Mouse (Mus musculus) liver, embryonic 12.5 days (tissue): ENCODE data around the gene Gm884. TPM values are rescaled to one million over a fixed set of nuclear protein-coding genes. Genes with fewer than 3 reads are reported as not detected.

ENCODE experiments used
- ATAC-seq: fragments of 200-750 bp; cut with Nextera tagmentation; 2 replicates; pipeline ENCODE4 v1.8.0; 2017; ENCODE audit warnings: moderate number of reproducible peaks, mild to moderate bottlenecking, moderate library complexity
- H3K27ac ChIP-seq: fragments of 300-500 bp; sonication (generic); 2 replicates; pipeline ENCODE4 v1.5.1; 2016; ENCODE audit warnings: mild to moderate bottlenecking
- H3K27me3 ChIP-seq: fragments of 300-500 bp; sonication (generic); replicated peaks from 2 replicates; pipeline ENCODE4 v1.6.1; 2016; ENCODE audit warnings: mild to moderate bottlenecking, moderate library complexity
- H3K36me3 ChIP-seq: fragments of 300-500 bp; sonication (generic); 2 replicates; pipeline ENCODE4 v1.6.1; 2016; ENCODE audit warnings: mild to moderate bottlenecking, moderate library complexity
- H3K4me1 ChIP-seq: fragments of 300-500 bp; sonication (generic); 2 replicates; pipeline ENCODE4 v1.6.1; 2016
- H3K4me2 ChIP-seq: fragments of 300-500 bp; sonication (generic); 2 replicates; pipeline ENCODE4 v1.6.1; 2016; ENCODE audit warnings: mild to moderate bottlenecking, moderate library complexity
- H3K4me3 ChIP-seq: fragments of 300-500 bp; sonication (generic); 2 replicates; pipeline ENCODE4 v1.5.1; 2016; ENCODE audit warnings: mild to moderate bottlenecking, moderate library complexity
- H3K9ac ChIP-seq: fragments of 300-500 bp; sonication (generic); 2 replicates; pipeline ENCODE4 v1.6.1; 2016; ENCODE audit warnings: mild to moderate bottlenecking, moderate library complexity
- H3K9me3 ChIP-seq: fragments of 300-500 bp; sonication (generic); replicated peaks from 2 replicates; pipeline ENCODE4 v1.6.1; 2016; ENCODE audit warnings: mild to moderate bottlenecking, moderate library complexity
- WGBS: fragments of 180-500 bp; shearing (Covaris S2); methylation state at CpG from one replicate; pipeline ENCODE4 v1.1.7; 2016; ENCODE audit not compliant: insufficient replicate concordance; 5-methylcytosine and 5-hydroxymethylcytosine counted together
- polyA plus RNA-seq: library from polyadenylated mRNA; unstranded; fragments of >200 nt; fragmentation: Nextera tagmentation; extraction: Ambion mirVana; gene quantifications from 2 replicates; pipeline ENCODE4 v1.2.1, GENCODE M21; 2016

Gm884 gene
- polyA plus RNA-seq, 1 experiment from 2014 or later = not detected

DNA sequence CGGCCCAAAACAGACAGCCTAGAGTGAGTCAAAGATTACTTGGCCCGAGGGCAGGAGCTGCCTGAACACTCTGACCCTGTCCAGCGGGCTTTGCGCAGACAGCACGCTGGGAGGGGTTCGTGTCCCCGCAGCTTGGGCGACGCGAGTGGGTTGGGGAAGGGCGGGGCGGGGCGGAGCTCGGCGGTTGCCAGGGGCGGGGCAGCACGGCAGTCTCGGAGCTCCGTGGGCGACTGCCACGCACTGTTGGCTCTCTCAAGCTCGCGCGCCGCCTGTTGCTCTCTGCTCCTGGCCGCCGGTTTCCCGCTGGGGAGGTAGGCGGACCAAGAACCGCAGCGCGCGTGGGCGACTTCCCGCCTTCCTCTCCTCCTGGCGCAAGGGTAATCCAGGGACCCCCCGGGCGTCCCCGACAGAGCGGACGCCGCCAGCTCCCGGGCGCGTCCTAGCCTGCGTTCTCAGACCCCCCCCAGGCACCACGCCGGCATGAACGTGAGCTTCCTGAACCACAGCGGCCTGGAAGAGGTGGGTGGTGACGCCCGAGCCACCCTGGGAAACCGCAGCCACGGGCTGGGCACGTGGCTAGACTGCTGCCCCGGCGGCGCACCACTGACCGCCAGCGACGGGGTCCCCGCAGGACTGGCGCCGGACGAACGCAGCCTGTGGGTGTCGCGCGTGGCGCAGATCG lies 28.5 kb upstream of the Gm884 start, which contains the start of gene Rprml:
TSS of gene Rprml (plus strand) at position 270 of the 682 bp plus-strand sequence.
- Histone ChIP-seq H3K9ac (no peak within 1 kb of the TSS), H3K4me3 (peak within 1 kb of the TSS; percentile 26), H3K4me1 (0 out of 2 replicates have a peak, but pooled peaks cover 9% of the 10 kb centered on the region), H3K27me3 (peaks cover 92% of the 10 kb centered on the region), H3K9me3 (no peaks in the 10 kb centered on the region), H3K36me3 (no peaks in the 10 kb centered on the region), H3K27ac (no peak within 1 kb of the TSS), H3K4me2 (peak within 1 kb of the TSS; percentile 54)
- 2% methylated on average over 64 of the region's 71 CpGs for WGBS
- ATAC-seq = no peak

DNA sequence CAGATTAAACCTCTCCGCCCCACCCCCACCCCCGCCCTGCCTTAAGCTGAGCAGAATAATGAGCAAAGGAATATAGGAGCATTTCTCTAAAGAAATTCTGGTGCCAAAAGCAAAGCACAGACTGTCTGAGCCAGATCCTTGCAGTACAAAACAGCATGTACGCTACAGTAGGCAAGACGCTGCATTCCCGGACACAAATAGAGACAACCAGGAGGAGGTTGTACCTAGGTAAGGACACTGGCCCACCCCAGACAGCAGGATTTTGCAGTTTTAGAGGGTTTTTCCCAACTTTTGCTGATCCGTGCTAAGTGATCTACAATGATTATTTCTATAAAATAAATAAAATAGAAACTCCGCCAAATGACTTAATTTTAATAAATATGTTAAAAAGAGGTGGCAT lies 27.7 kb upstream of the Gm884 start:
- Histone ChIP-seq H3K36me3 (no peaks in the 10 kb centered on the region), H3K4me2 (no peak overlapping the region), H3K9ac (no peak overlapping the region), H3K4me1 (0 out of 2 replicates have a peak, but pooled peaks cover 9% of the 10 kb centered on the region), H3K27ac (no peak overlapping the region), H3K27me3 (peaks cover 88% of the 10 kb centered on the region), H3K9me3 (no peaks in the 10 kb centered on the region), H3K4me3 (no peak overlapping the region)
- ATAC-seq = no peak
- 37% methylated on average over 7 of the region's 7 CpGs for whole genome bisulfite sequencing

- Histone ChIP-seq H3K4me1 (0 out of 2 replicates have a peak, but pooled peaks cover 9% of the 10 kb centered on the region), H3K27me3 (peaks cover 88% of the 10 kb centered on the region), H3K9ac (no peak overlapping the region), H3K27ac (no peak overlapping the region), H3K9me3 (no peaks in the 10 kb centered on the region), H3K36me3 (no peaks in the 10 kb centered on the region), H3K4me2 (no peak overlapping the region), H3K4me3 (no peak overlapping the region)
- WGBS = 10% methylated on average over 11 of the region's 11 CpGs
- no peak for ATAC-seq
Measured at GRCm38 (mm10) chr11:103647921-103648620, 27.1 kb upstream of the Gm884 start.

GRCm38 (mm10) chr11:103646301-103646700 lies 25.4 kb upstream of the Gm884 start:
- no peak overlapping the region for H3K4me3 ChIP-seq
- no peaks in the 10 kb centered on the region for H3K36me3 ChIP-seq
- 0 out of 2 replicates have a peak, but pooled peaks cover 9% of the 10 kb centered on the region for H3K4me1 ChIP-seq
- ATAC-seq = no peak
- H3K4me2 ChIP-seq = no peak overlapping the region
- H3K9ac ChIP-seq = no peak overlapping the region
- no peak overlapping the region for H3K27ac ChIP-seq
- WGBS = 72% methylated on average over 6 of the region's 6 CpGs
- H3K9me3 ChIP-seq = no peaks in the 10 kb centered on the region
- H3K27me3 ChIP-seq = peaks cover 78% of the 10 kb centered on the region

DNA sequence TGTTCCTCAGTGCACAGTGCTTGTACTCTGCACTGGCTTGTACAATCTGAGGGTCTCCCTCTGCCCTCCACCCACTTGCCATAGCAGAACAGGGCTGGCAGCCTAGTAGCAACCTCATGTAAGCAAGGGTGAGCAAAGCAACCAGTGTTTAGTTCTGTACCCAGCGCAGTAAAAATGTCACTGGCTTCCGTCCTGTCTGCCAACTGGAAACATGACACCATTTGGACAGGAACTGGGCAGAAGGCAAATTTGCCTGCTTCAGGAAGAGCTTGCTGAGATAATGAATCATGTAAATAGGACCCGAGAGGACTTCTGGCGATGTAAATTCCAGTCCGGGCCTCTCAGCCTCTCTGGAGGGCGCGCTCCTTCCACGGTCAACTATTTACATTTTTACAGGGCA lies 24.8 kb upstream of the Gm884 start:
- H3K4me2 ChIP-seq = no peak overlapping the region
- H3K9me3 ChIP-seq = no peaks in the 10 kb centered on the region
- no peak overlapping the region for H3K9ac ChIP-seq
- H3K4me3 ChIP-seq = no peak overlapping the region
- WGBS = 65% methylated on average over 8 of the region's 8 CpGs
- ATAC-seq = no peak
- no peaks in the 10 kb centered on the region for H3K36me3 ChIP-seq
- H3K4me1 ChIP-seq = 0 out of 2 replicates have a peak, but pooled peaks cover 9% of the 10 kb centered on the region
- no peak overlapping the region for H3K27ac ChIP-seq
- peaks cover 74% of the 10 kb centered on the region for H3K27me3 ChIP-seq

DNA sequence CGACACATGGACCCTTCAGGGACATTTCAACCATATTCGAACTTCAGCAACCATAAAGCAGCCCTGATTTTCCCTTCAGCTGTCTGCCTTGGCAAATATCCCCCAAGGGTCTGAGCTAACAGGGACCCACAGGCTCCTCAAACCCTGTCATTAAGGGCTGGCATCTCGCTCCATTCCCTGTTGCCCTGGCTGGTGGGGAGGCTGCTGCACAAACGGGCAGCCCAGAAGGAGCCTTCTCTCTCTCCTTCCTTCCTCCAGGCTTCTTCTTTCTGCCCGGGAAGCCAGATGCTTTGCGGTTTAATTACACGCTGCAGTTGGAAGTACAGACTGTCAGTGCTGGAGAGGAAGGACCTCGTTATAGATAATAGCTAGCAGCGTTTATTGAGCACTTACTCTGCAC lies 22.3 kb upstream of the Gm884 start:
- no peak overlapping the region for H3K27ac ChIP-seq
- H3K9me3 ChIP-seq = no peaks in the 10 kb centered on the region
- H3K4me3 ChIP-seq = no peak overlapping the region
- no peaks in the 10 kb centered on the region for H3K4me1 ChIP-seq
- no peak overlapping the region for H3K9ac ChIP-seq
- no peak overlapping the region for H3K4me2 ChIP-seq
- 66% methylated on average over 9 of the region's 9 CpGs for WGBS
- no peaks in the 10 kb centered on the region for H3K36me3 ChIP-seq
- ATAC-seq = no peak
- peaks cover 71% of the 10 kb centered on the region for H3K27me3 ChIP-seq

DNA sequence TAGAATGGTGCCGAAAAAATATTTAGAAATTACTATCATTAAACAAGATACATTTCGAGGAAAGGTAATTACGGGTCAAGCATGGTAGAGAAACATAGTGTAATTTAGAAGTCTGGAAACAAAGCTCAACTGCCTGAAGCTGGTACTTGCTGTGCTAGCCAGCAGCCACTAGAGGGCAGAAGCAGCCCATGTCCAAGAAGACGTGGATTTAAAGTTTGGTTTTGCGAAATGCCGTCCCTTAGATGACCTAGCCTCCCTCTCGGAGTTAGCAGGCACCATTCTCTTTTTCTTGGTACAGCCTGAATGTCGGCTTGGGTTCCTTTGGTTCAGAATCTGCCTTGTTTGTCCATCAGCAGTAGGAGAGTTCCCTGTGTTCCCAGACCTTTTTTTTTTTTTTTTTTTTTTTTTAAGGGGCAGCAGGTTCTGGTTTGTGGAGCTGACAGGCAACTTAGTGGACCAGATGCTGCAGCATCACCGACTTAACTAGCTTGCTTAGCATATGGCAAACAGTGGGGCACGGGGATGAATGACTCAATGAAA lies 18.5 kb upstream of the Gm884 start:
- no peak for ATAC-seq
- Histone ChIP-seq H3K36me3 (no peaks in the 10 kb centered on the region), H3K9me3 (no peaks in the 10 kb centered on the region), H3K4me2 (no peak overlapping the region), H3K4me1 (no peaks in the 10 kb centered on the region), H3K9ac (no peak overlapping the region), H3K4me3 (no peak overlapping the region), H3K27me3 (peaks cover 49% of the 10 kb centered on the region), H3K27ac (no peak overlapping the region)
- 3% methylated on average over 10 of the region's 10 CpGs for WGBS

- Histone ChIP-seq H3K4me1 (no peaks in the 10 kb centered on the region), H3K27me3 (peaks cover 46% of the 10 kb centered on the region), H3K36me3 (no peaks in the 10 kb centered on the region), H3K4me3 (no peak within 1 kb of the TSS), H3K9me3 (no peaks in the 10 kb centered on the region), H3K9ac (no peak within 1 kb of the TSS), H3K4me2 (no peak within 1 kb of the TSS), H3K27ac (no peak within 1 kb of the TSS)
- WGBS = 55% methylated on average over 3 of the region's 3 CpGs
- no peak for ATAC-seq
Measured at GRCm38 (mm10) chr11:103638790-103639189, 17.9 kb upstream of the Gm884 start, which contains the start of gene Lyzl6. Gene Lyzl6 (minus strand): TSS chr11:103638890.

GRCm38 (mm10) chr11:103636261-103636660 lies 15.3 kb upstream of the Gm884 start:
- H3K9ac ChIP-seq = no peak overlapping the region
- no peaks in the 10 kb centered on the region for H3K9me3 ChIP-seq
- no peak for ATAC-seq
- H3K4me2 ChIP-seq = no peak overlapping the region
- 71% methylated on average over 6 of the region's 6 CpGs for WGBS
- no peaks in the 10 kb centered on the region for H3K36me3 ChIP-seq
- no peaks in the 10 kb centered on the region for H3K4me1 ChIP-seq
- H3K27ac ChIP-seq = no peak overlapping the region
- no peak overlapping the region for H3K4me3 ChIP-seq
- peaks cover 31% of the 10 kb centered on the region for H3K27me3 ChIP-seq

- Histone ChIP-seq H3K4me1 (no peaks in the 10 kb centered on the region), H3K36me3 (no peaks in the 10 kb centered on the region), H3K9ac (no peak overlapping the region), H3K9me3 (no peaks in the 10 kb centered on the region), H3K27me3 (peaks cover 28% of the 10 kb centered on the region), H3K4me3 (no peak overlapping the region), H3K4me2 (no peak overlapping the region), H3K27ac (no peak overlapping the region)
- WGBS = 59% methylated on average over 3 of the region's 3 CpGs
- no peak for ATAC-seq
Measured at GRCm38 (mm10) chr11:103635481-103635880, 14.5 kb upstream of the Gm884 start.

GRCm38 (mm10) chr11:103634806-103635205 lies 13.9 kb upstream of the Gm884 start:
- Histone ChIP-seq H3K4me3 (no peak overlapping the region), H3K36me3 (no peaks in the 10 kb centered on the region), H3K4me2 (no peak overlapping the region), H3K27ac (no peak overlapping the region), H3K9me3 (no peaks in the 10 kb centered on the region), H3K4me1 (no peaks in the 10 kb centered on the region), H3K27me3 (peaks cover 21% of the 10 kb centered on the region), H3K9ac (no peak overlapping the region)
- no peak for ATAC-seq
- WGBS = 73% methylated on average over 7 of the region's 7 CpGs

DNA sequence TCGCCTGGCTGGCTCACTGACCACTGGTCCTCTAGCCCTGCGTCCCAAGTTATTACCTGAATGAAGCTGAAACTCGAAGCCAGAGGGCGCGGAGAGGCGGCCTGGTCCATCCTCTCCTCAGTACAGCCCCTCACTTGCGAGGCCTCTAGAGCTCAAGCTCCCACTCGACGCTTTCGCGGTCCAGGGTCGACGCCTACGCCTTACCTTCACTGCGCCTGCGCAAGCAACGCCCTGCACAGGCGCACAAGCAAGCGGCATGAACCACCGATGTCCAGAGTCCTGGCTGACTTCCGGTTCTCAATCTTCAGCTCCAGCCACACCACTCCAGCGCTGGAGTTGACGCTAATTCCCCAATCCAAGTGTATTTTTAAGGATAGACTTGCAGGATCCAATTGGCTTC lies 6.5 kb upstream of the Gm884 start:
- ATAC-seq = no peak
- 68% methylated on average over 23 of the region's 23 CpGs for WGBS
- Histone ChIP-seq H3K9ac (no peak overlapping the region), H3K27me3 (no peaks in the 10 kb centered on the region), H3K36me3 (no peaks in the 10 kb centered on the region), H3K4me3 (no peak overlapping the region), H3K27ac (no peak overlapping the region), H3K4me2 (no peak overlapping the region), H3K9me3 (no peaks in the 10 kb centered on the region), H3K4me1 (no peaks in the 10 kb centered on the region)
